Mouse (Mus musculus) intestine, embryonic 14.5 days (tissue): Measurements from ENCODE around the gene Fcgr3. TPM values are rescaled to one million over a fixed set of nuclear protein-coding genes. Genes with fewer than 3 reads are reported as not detected.

Source experiments
- ATAC-seq: fragments of 200-750 bp; cut with Nextera tagmentation; replicated peaks from 2 replicates; pipeline ENCODE4 v1.8.0; 2017; ENCODE audit warnings: low read depth, moderate number of reproducible peaks, moderate TSS enrichment, moderate library complexity; ENCODE audit not compliant: low FRiP score, low TSS enrichment
- DNase-seq: peaks from one replicate; pipeline ENCODE4 v3.0.0-alpha.2; 2018; ENCODE audit warnings: low spot score
- H3K27ac ChIP-seq: fragments of 300-500 bp; sonication (generic); 2 replicates; pipeline ENCODE4 v1.5.1; 2014; ENCODE audit warnings: low read depth, mild to moderate bottlenecking, control low read depth
- H3K27me3 ChIP-seq: fragments of 300-500 bp; sonication (generic); replicated peaks from 2 replicates; pipeline ENCODE4 v1.6.1; 2014; ENCODE audit warnings: low read length, control low read depth; ENCODE audit not compliant: control insufficient read depth, insufficient read depth
- H3K36me3 ChIP-seq: fragments of 300-500 bp; sonication (generic); 2 replicates; pipeline ENCODE4 v1.6.1; 2014; ENCODE audit warnings: low read length, control low read depth; ENCODE audit not compliant: control insufficient read depth, insufficient read depth
- H3K4me1 ChIP-seq: fragments of 300-500 bp; sonication (generic); replicated peaks from 2 replicates; pipeline ENCODE4 v1.6.1; 2014; ENCODE audit warnings: low read length, control low read depth, mixed read lengths; ENCODE audit not compliant: control insufficient read depth, insufficient read depth
- H3K4me2 ChIP-seq: fragments of 300-500 bp; sonication (generic); 2 replicates; pipeline ENCODE4 v1.6.1; 2014; ENCODE audit warnings: low read length
- H3K4me3 ChIP-seq: fragments of 300-500 bp; sonication (generic); 2 replicates; pipeline ENCODE4 v1.5.1; 2014; ENCODE audit warnings: low read depth, low read length, control low read depth, mixed read lengths
- H3K9ac ChIP-seq: fragments of 300-500 bp; sonication (generic); 2 replicates; pipeline ENCODE4 v1.6.1; 2014; ENCODE audit warnings: mild to moderate bottlenecking, low read length
- H3K9me3 ChIP-seq: fragments of 300-500 bp; sonication (generic); 2 replicates; pipeline ENCODE4 v1.6.1; 2016; ENCODE audit warnings: low read length, control low read depth; ENCODE audit not compliant: control insufficient read depth
- WGBS: fragments of 180-500 bp; shearing (Covaris S2); extraction: QIAGEN DNeasy Blood & Tissue Kit; methylation state at CpG from one replicate; pipeline ENCODE4 v1.1.7; 2014; 5-methylcytosine and 5-hydroxymethylcytosine counted together
- microRNA-seq: library from miRNA; unstranded; fragments of <30 nt; microRNA quantifications from one replicate; pipeline ENCODE4, GENCODE M21; 2016
- polyA plus RNA-seq: library from polyadenylated mRNA; unstranded; fragments of >200 nt; fragmentation: Nextera tagmentation; extraction: Ambion mirVana; gene quantifications from 2 replicates; pipeline ENCODE4 v1.2.1, GENCODE M21; 2014

Fcgr3 gene
- polyA plus RNA-seq, 1 experiment from 2014 or later: 10.7 TPM

- H3K9ac ChIP-seq: no peak overlapping the region
- no peaks in the 10 kb centered on the region for H3K36me3 ChIP-seq
- no peaks in the 10 kb centered on the region for H3K4me1 ChIP-seq
- H3K27me3 ChIP-seq: no peaks in the 10 kb centered on the region
- WGBS: 59% methylated on average over 6 of the region's 6 CpGs
- H3K27ac ChIP-seq: no peak overlapping the region
- ATAC-seq (no peak), DNase-seq (no peak)
- H3K4me3 ChIP-seq: no peak overlapping the region
- no peak overlapping the region for H3K4me2 ChIP-seq
- H3K9me3 ChIP-seq: 0 out of 2 replicates have a peak, but pooled peaks cover 5% of the 10 kb centered on the region
Measured at GRCm38 (mm10) chr1:171005081-171005480, 59.7 kb downstream of the Fcgr3 start.

Small RNA genes lying within 50 kb of the gene (microRNA-seq; reads per million reads assigned to microRNA genes)
- gene Gm27552 (not detected), gene Gm27844 (not detected), gene Mir6546 (3.1 reads per million, percentile 28 among the genes with 10 or more reads in this experiment)

Other genes with a start within 250 kb of the Fcgr3 start
- 9.7 and 11.3 TPM in 2 replicates for gene Atf6, start 197.2 kb downstream of the Fcgr3 start, polyA plus RNA-seq
- gene Gm26620, start 179.9 kb downstream of the Fcgr3 start, polyA plus RNA-seq: 1.1 and 1.8 TPM in 2 replicates
- 52.7 and 53.5 TPM in 2 replicates for gene Dusp12, start 179.4 kb downstream of the Fcgr3 start, polyA plus RNA-seq
- not detected in 2 replicates for gene Fcrlb, start 152.0 kb downstream of the Fcgr3 start, polyA plus RNA-seq
- not detected in 2 replicates for gene Fcrla, start 137.4 kb downstream of the Fcgr3 start, polyA plus RNA-seq
- 1.1 and 1.2 TPM in 2 replicates for gene Fcgr2b, start 88.4 kb downstream of the Fcgr3 start, polyA plus RNA-seq
- gene Fcgr4, start 46.0 kb downstream of the Fcgr3 start, polyA plus RNA-seq: 1.0 and 1.1 TPM in 2 replicates
- gene Cfap126, start 49.0 kb upstream of the Fcgr3 start, polyA plus RNA-seq: 1.5 and 2.1 TPM in 2 replicates
- 341 and 347 TPM in 2 replicates for gene Sdhc, start 85.7 kb upstream of the Fcgr3 start, polyA plus RNA-seq
- 0.48 and 0.49 TPM in 2 replicates for gene Mpz, start 85.8 kb upstream of the Fcgr3 start, polyA plus RNA-seq
- 21.9 and 29.2 TPM in 2 replicates for gene Pcp4l1, start 131.3 kb upstream of the Fcgr3 start, polyA plus RNA-seq
- gene Nr1i3, start 149.0 kb upstream of the Fcgr3 start, polyA plus RNA-seq: 0.55 and 1.7 TPM in 2 replicates
- 27.2 and 31.5 TPM in 2 replicates for gene Tomm40l, start 157.6 kb upstream of the Fcgr3 start, polyA plus RNA-seq
- 2.5 and 5.2 TPM in 2 replicates for gene Apoa2, start 160.1 kb upstream of the Fcgr3 start, polyA plus RNA-seq
- 47.0 and 55.3 TPM in 2 replicates for gene Fcer1g, start 169.4 kb upstream of the Fcgr3 start, polyA plus RNA-seq
- 5.0 and 6.1 TPM in 2 replicates for gene Adamts4, start 185.5 kb upstream of the Fcgr3 start, polyA plus RNA-seq
- 247 and 258 TPM in 2 replicates for gene Ndufs2, start 186.5 kb upstream of the Fcgr3 start, polyA plus RNA-seq
- 65.5 and 68.4 TPM in 2 replicates for gene B4galt3, start 205.4 kb upstream of the Fcgr3 start, polyA plus RNA-seq
- 48.6 and 51.5 TPM in 2 replicates for gene Ppox, start 216.3 kb upstream of the Fcgr3 start, polyA plus RNA-seq
- gene Usp21, start 223.1 kb upstream of the Fcgr3 start, polyA plus RNA-seq: 63.0 and 68.1 TPM in 2 replicates
- 105 and 114 TPM in 2 replicates for gene Ufc1, start 230.1 kb upstream of the Fcgr3 start, polyA plus RNA-seq